Mouse (Mus musculus) E14TG2a.4 (cell line): ENCODE data around the gene Gcfc2.

Source experiments
- CTCF ChIP-seq: conservative IDR thresholded peaks from 2 replicates; pipeline ENCODE4 v1.5.1; 2014; ENCODE audit warnings: low read length
- NANOG ChIP-seq: IDR thresholded peaks from 2 replicates; pipeline ENCODE4 v1.6.1; 2014; ENCODE audit warnings: borderline replicate concordance, low read length, mixed read lengths
- POU5F1 ChIP-seq: IDR thresholded peaks from 2 replicates; pipeline ENCODE4 v1.6.1; 2014; ENCODE audit warnings: low read length, borderline replicate concordance

- no peak for TF ChIP-seq CTCF
- no peak for TF ChIP-seq POU5F1
- no peak for TF ChIP-seq NANOG
Observed at GRCm38 (mm10) chr6:81946906-81947305, 23.4 kb downstream of the Gcfc2 start.
